Mouse (Mus musculus) stomach, embryonic 16.5 days (tissue): ENCODE data around the gene C1ql1. TPM values are rescaled to one million over a fixed set of nuclear protein-coding genes. Genes with fewer than 3 reads are reported as not detected.

ENCODE experiments used
- ATAC-seq: fragments of 200-750 bp; cut with Nextera tagmentation; 2 replicates; pipeline ENCODE4 v1.8.0; 2017; ENCODE audit warnings: moderate number of reproducible peaks, moderate TSS enrichment; ENCODE audit not compliant: insufficient read depth, low FRiP score
- H3K27ac ChIP-seq: fragments of 300-500 bp; sonication (generic); 2 replicates; pipeline ENCODE4 v1.5.1; 2014; ENCODE audit warnings: low read length
- H3K27me3 ChIP-seq: fragments of 300-500 bp; sonication (generic); 2 replicates; pipeline ENCODE4 v1.6.1; 2014; ENCODE audit warnings: low read length, control low read depth, mixed read lengths; ENCODE audit not compliant: control insufficient read depth, insufficient read depth
- H3K36me3 ChIP-seq: fragments of 300-500 bp; sonication (generic); 2 replicates; pipeline ENCODE4 v1.6.1; 2014; ENCODE audit warnings: low read length; ENCODE audit not compliant: control insufficient read depth, insufficient read depth
- H3K4me1 ChIP-seq: fragments of 300-500 bp; sonication (generic); 2 replicates; pipeline ENCODE4 v1.6.1; 2014; ENCODE audit warnings: low read length, control low read depth, mixed read lengths; ENCODE audit not compliant: control insufficient read depth, insufficient read depth
- H3K4me2 ChIP-seq: fragments of 300-500 bp; sonication (generic); 2 replicates; pipeline ENCODE4 v1.6.1; 2014; ENCODE audit warnings: low read depth, low read length, mixed read lengths
- H3K4me3 ChIP-seq: fragments of 300-500 bp; sonication (generic); replicated peaks from 2 replicates; pipeline ENCODE4 v1.5.1; 2014; ENCODE audit warnings: mild to moderate bottlenecking, low read length
- H3K9ac ChIP-seq: fragments of 300-500 bp; sonication (generic); 2 replicates; pipeline ENCODE4 v1.6.1; 2014; ENCODE audit warnings: low read length
- H3K9me3 ChIP-seq: fragments of 300-500 bp; sonication (generic); replicated peaks from 2 replicates; pipeline ENCODE4 v1.6.1; 2016; ENCODE audit warnings: low read length, control low read depth; ENCODE audit not compliant: control insufficient read depth
- WGBS: fragments of 180-500 bp; shearing (Covaris S2); extraction: QIAGEN DNeasy Blood & Tissue Kit; methylation state at CpG from one replicate; pipeline ENCODE4 v1.1.7; 2014; 5-methylcytosine and 5-hydroxymethylcytosine counted together
- polyA plus RNA-seq: library from polyadenylated mRNA; unstranded; fragments of >200 nt; fragmentation: Nextera tagmentation; extraction: Ambion mirVana; gene quantifications from 2 replicates; pipeline ENCODE4 v1.2.1, GENCODE M21; 2015

Gene C1ql1
- polyA plus RNA-seq, 1 experiment from 2014 or later = 1.7 TPM

DNA sequence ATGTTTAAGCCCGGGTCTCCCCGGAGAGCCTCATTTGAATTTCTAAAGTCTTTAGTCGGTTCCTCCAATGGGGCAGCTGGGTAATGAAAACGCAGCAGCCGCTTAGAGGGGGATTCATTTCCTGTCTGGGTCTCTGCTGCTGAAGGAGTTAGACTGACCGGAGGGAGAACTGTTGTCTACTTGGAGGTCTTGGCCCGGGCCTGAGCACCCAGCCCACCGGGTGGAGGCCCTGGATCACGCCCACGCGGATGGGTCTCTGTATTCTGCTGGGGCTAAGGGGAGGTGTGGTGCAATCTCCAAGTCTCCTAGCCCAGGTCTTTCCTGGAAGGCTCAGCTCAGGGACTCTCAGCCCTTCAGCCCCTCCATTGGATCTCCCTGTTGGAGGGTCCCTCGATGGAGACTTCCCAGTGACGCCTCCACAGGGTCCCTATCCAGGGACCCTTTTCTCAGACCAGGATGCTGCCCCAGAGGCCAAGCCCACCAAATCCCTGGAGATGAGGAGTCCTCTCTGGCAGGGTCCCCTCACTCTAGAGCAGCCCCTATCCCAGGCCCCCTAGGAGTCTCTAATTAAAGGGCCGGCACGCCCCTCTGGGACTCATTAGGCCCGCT is 16.9 kb upstream of the C1ql1 start:
- Histone ChIP-seq H3K4me1 (peaks cover 11% of the 10 kb centered on the region), H3K4me3 (no peak overlapping the region), H3K4me2 (peak overlapping the region; percentile 16; the same call in 1 of the 2 replicates), H3K27me3 (peaks cover 5% of the 10 kb centered on the region; the same call in 1 of the 2 replicates), H3K36me3 (no peaks in the 10 kb centered on the region), H3K9me3 (no peaks in the 10 kb centered on the region), H3K27ac (peak overlapping the region; percentile 25; the same call in 1 of the 2 replicates), H3K9ac (peak overlapping the region; percentile 55)
- WGBS = 8% methylated on average over 16 of the region's 16 CpGs
- 0 out of 2 replicates have a peak, but pooled peaks have one; percentile 23 for ATAC-seq

DNA sequence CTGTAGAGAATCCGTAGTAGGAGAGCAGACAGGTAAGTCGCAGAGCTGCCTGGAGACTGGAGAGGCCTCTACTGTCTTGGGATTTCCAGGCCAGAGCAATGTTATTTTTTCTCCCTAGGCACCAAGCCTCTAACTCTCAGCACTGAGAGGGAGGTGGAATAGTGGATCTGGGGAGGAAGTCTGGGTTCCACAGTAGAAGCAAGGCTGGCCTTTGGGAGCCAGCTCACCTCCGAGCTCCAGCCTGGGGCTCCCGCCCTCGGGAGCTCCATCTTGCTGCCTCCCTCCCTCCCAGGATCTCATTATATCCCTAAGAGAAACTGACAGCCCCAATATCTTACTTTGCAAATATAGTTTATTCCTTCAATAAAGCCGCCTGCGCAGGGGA is 16.4 kb upstream of the C1ql1 start:
- Histone ChIP-seq H3K4me1 (peaks cover 13% of the 10 kb centered on the region), H3K27ac (peak overlapping the region; percentile 25; the same call in 1 of the 2 replicates), H3K36me3 (no peaks in the 10 kb centered on the region), H3K9me3 (no peaks in the 10 kb centered on the region), H3K27me3 (peaks cover 5% of the 10 kb centered on the region; the same call in 1 of the 2 replicates), H3K4me2 (0 out of 2 replicates have a peak overlapping the region, but pooled peaks have one; percentile 9), H3K9ac (peak overlapping the region; percentile 55; the same call in 1 of the 2 replicates), H3K4me3 (no peak overlapping the region)
- ATAC-seq = no peak
- WGBS = 36% methylated on average over 7 of the region's 7 CpGs

DNA sequence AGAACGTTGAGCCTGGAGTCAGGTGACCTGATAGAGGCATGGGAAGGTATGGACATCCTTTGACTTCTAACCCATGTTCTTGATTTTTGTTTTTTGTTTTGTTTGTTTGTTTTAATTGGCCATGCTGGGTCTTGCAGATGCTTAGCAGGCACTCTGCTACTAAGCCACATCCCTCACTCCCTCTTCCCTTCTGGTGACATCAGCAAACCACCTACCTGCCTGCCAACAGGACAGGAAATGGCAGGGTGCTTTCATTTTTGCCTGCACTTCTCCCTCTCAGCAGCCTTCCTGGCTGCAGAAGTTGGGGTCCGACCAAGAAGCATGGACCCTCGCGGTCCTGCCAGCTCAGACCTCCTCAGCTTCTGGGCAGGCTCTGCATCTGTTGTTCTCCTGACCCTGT is 14.6 kb upstream of the C1ql1 start:
- no peak overlapping the region for H3K4me2 ChIP-seq
- H3K9me3 ChIP-seq = no peaks in the 10 kb centered on the region
- H3K4me3 ChIP-seq = no peak overlapping the region
- no peak overlapping the region for H3K27ac ChIP-seq
- peaks cover 5% of the 10 kb centered on the region; the same call in 1 of the 2 replicates for H3K27me3 ChIP-seq
- no peak for ATAC-seq
- no peak overlapping the region for H3K9ac ChIP-seq
- no peaks in the 10 kb centered on the region for H3K36me3 ChIP-seq
- peaks cover 24% of the 10 kb centered on the region for H3K4me1 ChIP-seq
- 95% methylated on average over 4 of the region's 4 CpGs for whole genome bisulfite sequencing

DNA sequence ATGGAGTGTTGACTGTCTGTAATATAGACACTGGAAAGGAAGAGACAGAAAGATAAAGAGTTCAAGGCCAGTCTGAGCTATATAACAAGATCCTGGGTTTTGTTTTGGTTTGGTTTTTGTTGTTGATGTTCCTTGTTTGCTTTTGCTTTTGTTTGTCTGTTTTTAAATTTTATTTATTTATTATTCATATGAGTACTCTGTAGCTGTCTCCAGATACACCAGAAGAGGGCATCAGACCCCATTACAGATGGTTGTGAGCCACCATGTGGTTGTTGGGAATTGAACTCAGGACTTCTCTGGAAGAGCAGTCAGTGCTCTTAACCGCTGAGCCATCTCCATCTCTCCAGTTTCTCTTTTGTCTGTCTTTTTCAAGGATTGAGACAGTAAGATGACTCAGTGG is 12.4 kb upstream of the C1ql1 start:
- Histone ChIP-seq H3K9ac (no peak overlapping the region), H3K4me1 (peaks cover 24% of the 10 kb centered on the region), H3K4me2 (no peak overlapping the region), H3K27me3 (no peaks in the 10 kb centered on the region), H3K36me3 (no peaks in the 10 kb centered on the region), H3K4me3 (no peak overlapping the region), H3K9me3 (no peaks in the 10 kb centered on the region), H3K27ac (no peak overlapping the region)
- no peak for ATAC-seq
- WGBS = 83% methylated on average over 1 of the region's 1 CpGs

DNA sequence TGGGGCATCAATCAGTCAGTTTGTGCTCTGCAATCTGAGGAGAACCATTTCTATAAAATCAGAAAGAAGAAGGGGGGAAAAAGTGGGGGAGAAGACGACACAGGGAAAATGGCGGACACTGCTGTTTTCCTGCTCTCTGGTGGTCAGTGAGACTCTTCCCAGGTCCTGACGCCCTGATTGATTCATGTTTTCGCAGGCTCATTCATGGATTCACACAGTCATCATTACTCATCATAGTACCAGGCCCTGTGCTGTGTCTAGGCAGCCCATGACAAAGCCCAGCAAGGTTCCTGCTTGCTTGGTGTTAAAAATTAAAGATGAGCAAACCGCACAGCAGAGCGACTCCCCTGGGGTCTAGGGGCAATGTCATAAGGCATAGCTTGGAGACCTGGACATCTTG is 11.9 kb upstream of the C1ql1 start:
- Histone ChIP-seq H3K27me3 (no peaks in the 10 kb centered on the region), H3K9me3 (no peaks in the 10 kb centered on the region), H3K4me3 (no peak overlapping the region), H3K27ac (no peak overlapping the region), H3K4me1 (peaks cover 19% of the 10 kb centered on the region), H3K36me3 (no peaks in the 10 kb centered on the region), H3K4me2 (no peak overlapping the region), H3K9ac (no peak overlapping the region)
- 81% methylated on average over 6 of the region's 6 CpGs for WGBS
- ATAC-seq = no peak

DNA sequence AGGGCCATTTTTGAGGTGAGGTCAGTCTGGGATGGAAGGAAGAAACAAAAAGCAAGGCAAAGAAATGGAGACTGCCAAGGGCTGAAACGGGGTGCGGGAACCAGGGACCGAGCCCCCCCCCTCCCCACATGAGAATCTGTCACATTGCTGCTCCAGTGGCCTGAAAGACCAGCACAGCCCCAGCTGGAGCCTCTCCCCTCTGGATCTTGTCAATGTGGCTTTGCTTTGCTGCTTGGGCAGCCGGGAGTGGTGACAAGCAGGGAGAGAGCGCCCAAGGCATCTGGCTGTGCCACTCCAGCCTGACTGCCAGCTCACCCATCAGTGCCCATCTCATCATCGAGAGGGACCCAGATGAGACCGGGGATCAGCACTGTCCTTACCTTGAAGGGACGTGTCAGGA is 11.2 kb upstream of the C1ql1 start:
- H3K4me3 ChIP-seq = no peak overlapping the region
- peak overlapping the region; percentile 80 for H3K27ac ChIP-seq
- no peaks in the 10 kb centered on the region for H3K9me3 ChIP-seq
- ATAC-seq = no peak
- H3K27me3 ChIP-seq = no peaks in the 10 kb centered on the region
- WGBS = 61% methylated on average over 8 of the region's 8 CpGs
- no peak overlapping the region for H3K4me2 ChIP-seq
- H3K36me3 ChIP-seq = no peaks in the 10 kb centered on the region
- peaks cover 21% of the 10 kb centered on the region for H3K4me1 ChIP-seq
- H3K9ac ChIP-seq = peak overlapping the region; percentile 48; the same call in 1 of the 2 replicates

DNA sequence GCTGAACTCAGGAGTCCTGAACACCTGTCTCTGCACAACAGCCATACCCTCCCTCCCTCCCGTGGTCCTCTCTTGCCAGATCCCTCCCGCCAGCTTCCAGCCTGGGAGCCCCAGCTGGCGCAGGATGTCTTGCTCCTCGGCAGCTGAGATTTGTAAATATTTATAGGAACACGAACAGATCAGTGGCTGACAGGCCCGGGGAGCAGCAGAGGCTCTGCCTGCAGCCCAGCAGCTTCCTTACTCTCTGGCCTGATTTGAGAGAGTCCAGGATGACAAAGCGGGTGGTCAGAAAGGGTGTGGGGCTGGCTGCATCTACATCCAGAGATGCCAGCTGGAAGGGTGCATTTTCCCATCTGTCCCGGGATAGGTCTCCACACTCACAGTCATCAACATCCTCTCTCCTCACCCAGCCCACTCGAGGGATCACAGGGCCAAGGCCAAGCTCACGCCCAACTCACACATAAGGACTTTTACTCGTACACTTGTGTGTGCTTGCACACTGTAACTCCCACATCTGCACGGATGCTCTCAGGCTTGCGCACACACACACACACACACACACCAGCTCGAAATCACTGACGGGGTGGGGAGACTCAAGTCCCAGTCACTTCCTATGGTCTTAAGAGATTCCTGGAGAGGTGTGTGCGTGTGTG is 10.6 kb upstream of the C1ql1 start:
- Histone ChIP-seq H3K27me3 (no peaks in the 10 kb centered on the region), H3K4me3 (no peak overlapping the region), H3K9me3 (no peaks in the 10 kb centered on the region), H3K4me1 (peaks cover 22% of the 10 kb centered on the region), H3K27ac (peak overlapping the region; percentile 80), H3K4me2 (no peak overlapping the region), H3K36me3 (no peaks in the 10 kb centered on the region), H3K9ac (peak overlapping the region; percentile 48; the same call in 1 of the 2 replicates)
- WGBS = 23% methylated on average over 16 of the region's 16 CpGs
- ATAC-seq = peak; percentile 89

DNA sequence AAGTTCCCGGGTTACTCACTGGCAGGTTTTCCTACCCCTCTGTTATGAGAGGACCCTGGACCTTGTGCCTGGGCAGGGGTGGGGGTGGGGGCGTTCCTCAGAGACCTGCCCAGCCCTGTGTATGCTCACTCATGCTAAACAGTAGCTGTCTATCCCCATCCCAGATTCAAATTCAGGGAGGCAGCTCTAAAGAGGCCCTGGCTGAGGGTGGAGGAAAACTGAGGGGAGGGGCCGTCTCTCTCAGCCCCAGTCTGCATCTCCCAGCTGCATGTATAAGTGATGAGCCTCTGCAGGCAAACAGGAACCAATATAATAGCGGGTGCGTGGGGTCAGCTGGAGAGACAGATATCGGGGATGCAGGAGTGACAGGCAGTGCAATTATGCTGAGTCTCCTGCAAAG is 6.4 kb upstream of the C1ql1 start:
- H3K4me2 ChIP-seq = no peak overlapping the region
- H3K27ac ChIP-seq = no peak overlapping the region
- H3K9ac ChIP-seq = no peak overlapping the region
- H3K4me3 ChIP-seq = no peak overlapping the region
- H3K27me3 ChIP-seq = peaks cover 11% of the 10 kb centered on the region; the same call in 1 of the 2 replicates
- ATAC-seq = no peak
- 27% methylated on average over 6 of the region's 6 CpGs for WGBS
- H3K4me1 ChIP-seq = peaks cover 26% of the 10 kb centered on the region
- no peaks in the 10 kb centered on the region for H3K9me3 ChIP-seq
- H3K36me3 ChIP-seq = no peaks in the 10 kb centered on the region
